Mouse (Mus musculus): ENCODE measurements around the gene Slc7a5.

Gene Slc7a5

DNA sequence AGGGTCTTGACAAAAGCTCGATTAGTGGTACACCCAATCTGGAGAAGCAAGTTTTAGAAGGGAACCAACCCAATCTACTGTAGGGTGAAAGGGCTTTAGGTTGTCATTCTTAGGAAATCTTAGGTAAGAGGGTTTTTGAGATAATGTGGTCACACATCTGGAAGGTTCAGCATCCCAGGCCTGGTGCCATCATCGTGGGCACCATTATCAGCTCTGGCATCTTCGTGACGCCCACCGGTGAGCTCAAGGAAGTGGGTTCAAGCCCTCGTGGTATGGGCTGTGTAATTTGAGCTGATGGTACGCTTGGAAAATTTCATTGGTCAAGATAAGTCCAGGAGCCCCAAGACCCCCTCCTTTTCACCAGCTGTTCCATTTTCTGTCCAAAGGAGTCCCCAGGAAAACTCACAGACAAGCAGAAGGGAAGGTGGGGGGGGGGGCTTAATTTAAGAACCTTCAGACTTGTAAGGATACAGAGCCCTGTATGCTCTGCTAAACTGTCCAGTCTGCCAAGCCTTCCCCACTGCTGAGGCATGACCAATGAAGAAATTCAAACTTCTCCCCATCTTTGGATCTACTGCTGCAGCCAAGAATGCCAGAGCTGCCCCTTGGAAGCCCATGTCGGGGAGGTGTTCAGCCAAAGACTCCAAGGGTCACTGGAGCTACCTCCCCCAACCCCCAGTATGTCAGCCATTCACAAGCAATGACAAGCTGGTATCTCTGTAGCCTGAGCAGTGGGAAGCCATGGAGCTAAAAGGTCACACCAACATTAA is 1.1 kb upstream of the Slc7a5 start:
- peak; percentile 62 for DNase-seq (ENCODE audit: low read depth, low spot score)

GRCm38 (mm10) chr8:121906542-121907512 is 667 bp downstream of the Slc7a5 start:
- peak; percentile 78 for DNase-seq (ENCODE audit: low read depth, low spot score)

DNA sequence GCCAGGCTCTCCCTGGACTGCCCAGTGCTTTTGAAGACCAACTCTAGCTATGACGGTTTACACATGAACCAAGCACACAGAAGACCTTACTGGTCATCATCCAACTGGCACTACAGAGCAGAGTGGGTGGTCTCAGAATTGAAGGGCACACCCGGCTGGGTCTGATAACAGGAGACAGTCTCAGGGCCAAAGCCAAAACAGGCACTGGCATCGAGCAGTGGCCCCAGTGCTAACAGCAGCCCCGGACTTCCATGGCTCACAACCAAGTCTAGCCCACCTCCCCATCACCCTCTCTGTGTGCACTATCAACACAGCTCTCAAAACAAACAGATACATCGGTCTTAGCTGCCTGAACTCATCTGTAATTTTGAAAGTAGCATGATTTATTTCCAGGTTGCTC is 1.6 kb downstream of the Slc7a5 start:
- DNase-seq (ENCODE audit: low read depth, low spot score): no peak

DNA sequence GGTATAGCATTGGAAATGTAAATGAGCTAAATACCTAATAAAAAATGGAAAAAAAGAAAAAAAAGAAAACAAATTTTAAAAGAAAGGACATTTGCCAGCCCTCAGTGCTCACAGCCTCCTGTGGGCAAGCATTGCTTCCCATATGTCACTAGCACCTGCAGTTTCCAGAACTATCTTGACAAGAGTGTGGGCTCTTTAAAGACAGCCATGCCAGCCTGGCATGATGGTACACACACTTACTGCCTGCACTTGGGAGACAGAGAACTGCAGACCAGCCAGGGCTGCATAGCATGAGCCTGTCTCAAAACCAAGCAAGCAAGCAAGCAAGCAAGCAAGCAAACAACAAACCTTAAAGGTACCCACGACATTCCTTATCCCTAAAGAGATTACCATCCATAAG is 2.1 kb downstream of the Slc7a5 start:
- DNase-seq (ENCODE audit: low read depth, low spot score): no peak

GRCm38 (mm10) chr8:121904999-121905398 is 2.5 kb downstream of the Slc7a5 start:
- no peak for DNase-seq (ENCODE audit: low read depth, low spot score)

DNA sequence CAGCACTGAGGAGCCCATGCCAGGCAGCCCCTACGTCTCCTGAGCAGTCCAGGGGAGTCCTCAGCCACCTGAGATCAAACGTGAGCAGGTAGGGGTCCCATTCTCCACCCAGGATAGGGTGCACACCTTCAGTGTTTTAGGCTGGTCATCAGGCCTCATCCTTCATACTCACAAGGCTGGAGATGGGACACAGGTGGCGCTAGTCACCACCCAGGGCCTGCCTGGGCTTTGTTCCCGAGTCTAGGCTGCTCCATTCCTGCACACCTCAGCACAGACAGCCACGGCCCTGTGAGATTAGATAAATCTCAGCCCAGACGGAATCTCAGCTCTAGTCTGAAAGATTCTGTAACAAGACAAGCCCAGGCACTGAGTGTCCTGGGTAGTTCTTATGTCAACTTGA is 3.5 kb downstream of the Slc7a5 start:
- DNase-seq (ENCODE audit: low read depth, low spot score): no peak

- no peak for DNase-seq (ENCODE audit: low read depth, low spot score)
Observed at GRCm38 (mm10) chr8:121901498-121902236, 5.8 kb downstream of the Slc7a5 start.

DNA sequence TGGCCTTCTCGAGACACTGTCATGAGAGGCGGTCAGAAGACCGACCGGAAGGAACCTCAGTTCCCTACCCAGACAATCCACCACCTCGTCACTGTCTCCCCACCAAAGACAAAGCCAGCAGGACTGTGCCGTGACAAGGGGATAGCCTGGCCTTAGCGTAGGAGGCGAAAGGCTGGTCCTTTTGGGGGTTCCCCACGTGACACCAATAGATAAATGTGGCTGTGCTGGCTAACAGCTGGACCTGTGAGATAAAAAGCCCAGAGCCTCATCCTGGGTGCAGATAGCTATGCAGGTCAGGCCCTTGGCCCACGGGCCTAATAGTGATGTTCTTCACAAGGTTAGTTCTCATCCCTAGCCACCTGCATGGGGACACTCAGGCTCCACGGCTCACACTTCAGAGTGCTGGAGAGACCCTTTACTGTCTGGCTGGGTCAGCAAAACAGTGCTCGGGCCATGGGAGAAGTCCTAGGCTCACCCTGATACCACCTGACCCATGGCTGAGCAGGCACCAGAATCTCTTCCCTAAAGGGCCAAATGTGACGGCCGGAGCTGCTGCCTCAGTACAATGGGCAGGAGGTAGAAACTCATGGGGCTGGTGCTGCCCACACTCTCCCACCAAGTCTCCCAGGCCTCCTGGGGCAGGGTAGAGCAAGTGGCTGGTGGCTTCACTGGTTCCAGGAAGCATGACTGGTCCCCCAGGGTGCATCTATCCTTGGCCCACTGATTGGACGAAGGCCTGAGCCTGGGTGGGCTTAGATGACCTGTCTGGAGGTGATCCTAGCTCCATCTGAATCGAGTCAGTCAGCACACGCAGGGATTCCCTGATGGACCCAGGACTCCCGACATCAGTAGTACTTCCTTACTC is 8.1 kb downstream of the Slc7a5 start:
- no peak for DNase-seq (ENCODE audit: low read depth, low spot score)

DNA sequence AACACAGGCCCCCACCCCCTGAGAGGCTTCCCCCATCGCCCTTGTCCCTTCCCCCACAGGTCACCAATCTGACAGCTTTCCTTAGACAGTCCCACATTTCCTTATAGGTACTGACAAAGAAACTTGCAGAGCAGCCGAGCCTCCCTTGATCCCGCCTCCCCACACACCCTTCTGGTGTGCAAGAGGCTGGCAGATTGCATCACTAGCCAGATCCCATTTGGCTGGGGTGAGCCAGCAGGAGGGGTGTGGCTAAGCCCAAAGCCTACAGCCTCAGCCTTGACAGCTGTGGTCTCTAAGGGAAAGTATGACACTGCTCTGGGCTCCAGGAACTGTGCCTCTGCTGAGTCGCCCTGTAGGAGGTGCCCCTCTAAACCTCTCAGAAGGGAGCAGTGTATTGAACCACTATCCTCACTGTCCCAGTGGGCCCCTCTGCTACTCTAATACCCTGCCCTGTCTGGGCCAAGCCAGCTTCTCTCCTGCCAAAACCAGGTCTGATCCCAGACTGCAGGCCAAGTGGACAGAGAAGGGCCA is 9.0 kb downstream of the Slc7a5 start:
- DNase-seq (ENCODE audit: low read depth, low spot score): peak; percentile 65

GRCm38 (mm10) chr8:121897871-121898381 is 9.6 kb downstream of the Slc7a5 start:
- DNase-seq (ENCODE audit: low read depth, low spot score): no peak

DNA sequence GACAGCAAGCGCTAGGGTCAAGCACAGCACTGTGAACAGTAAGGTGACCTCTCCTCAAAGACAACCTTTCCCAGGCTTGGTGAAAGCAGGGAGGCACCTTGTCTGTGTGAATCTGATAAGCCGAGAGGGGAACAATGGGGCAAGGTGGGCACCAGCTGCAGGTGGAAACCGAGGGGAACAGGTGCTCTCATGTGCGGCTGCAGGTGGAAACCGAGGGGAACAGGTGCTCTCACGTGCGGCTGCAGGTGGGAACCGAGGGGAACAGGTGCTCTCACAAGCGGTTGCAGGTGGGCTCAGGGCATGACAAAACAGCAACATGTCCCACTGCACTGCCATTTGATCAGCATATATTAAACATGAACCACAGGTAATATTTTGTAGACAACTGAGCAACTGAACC is 10.3 kb downstream of the Slc7a5 start:
- no peak for DNase-seq (ENCODE audit: low read depth, low spot score)

DNA sequence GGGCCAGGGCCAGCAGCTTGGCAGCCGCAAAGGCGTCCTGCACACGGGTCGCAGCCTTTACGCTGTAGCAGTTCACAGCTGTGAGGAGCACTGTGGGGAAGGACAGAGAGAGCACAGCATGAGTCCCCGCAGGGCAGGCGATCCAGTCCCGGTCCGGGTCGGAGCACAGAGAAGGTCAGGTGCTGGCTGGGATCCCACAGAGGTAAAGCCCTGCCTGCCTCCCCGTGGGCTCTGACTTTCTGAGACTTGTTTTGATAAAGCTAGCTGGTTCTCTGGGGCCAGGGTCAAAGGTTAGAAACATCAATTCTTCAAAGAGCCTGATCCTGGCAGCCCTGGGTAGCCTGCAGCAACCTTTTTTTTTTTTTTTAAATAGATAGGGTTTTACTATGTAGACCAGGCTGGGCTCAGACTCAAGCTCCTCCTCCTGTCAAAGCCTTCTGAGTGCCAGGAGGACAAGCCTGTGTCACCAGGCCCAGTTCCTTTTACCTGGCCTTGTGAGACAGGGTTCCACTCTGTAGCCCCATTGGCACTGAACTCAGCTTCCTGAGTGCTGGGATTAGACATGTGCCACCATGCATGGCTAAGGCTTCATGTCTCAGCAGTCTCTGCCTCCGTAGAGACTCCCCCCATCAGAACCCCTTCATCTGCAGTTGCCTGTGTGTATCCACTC is 10.9 kb downstream of the Slc7a5 start:
- DNase-seq (ENCODE audit: low read depth, low spot score): no peak

DNA sequence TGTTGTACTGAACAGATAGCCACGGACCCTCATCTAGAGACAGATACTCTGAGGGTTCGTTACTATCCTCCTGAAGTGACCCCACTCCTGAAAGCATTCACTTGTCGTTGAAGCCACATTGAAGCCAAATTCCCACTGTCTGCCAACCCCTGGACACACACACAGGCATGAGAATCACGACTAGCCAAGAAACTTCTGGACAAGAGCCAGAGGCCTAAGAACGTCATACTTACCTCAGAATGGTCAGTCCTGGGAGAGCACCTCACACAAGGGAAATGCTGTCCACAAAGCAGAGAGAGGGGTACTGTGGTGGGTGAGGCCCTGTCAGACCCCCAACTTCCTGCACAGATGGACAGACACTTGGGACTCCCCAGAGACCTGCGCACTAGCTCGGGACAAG is 11.6 kb downstream of the Slc7a5 start:
- DNase-seq (ENCODE audit: low read depth, low spot score): no peak

DNA sequence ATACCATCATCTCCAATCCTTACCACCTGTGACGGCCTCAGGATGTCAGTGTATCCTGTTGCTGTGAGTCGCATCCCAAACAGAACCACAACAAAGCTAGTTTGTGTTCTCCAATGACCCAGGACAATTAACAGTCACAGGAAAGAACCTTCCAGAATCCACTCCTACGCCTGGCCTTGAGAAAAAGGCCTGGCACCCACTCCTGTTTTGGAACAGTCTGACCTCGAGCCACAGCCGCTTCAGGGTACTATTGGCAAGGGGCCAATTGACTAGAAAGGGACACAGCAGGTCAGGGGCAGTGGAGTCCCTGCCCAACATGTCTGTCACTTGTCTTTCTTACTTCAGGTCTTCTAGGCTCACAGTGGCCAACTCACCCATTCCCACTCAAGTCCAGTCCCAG is 14.6 kb downstream of the Slc7a5 start:
- DNase-seq (ENCODE audit: low read depth, low spot score): no peak

DNA sequence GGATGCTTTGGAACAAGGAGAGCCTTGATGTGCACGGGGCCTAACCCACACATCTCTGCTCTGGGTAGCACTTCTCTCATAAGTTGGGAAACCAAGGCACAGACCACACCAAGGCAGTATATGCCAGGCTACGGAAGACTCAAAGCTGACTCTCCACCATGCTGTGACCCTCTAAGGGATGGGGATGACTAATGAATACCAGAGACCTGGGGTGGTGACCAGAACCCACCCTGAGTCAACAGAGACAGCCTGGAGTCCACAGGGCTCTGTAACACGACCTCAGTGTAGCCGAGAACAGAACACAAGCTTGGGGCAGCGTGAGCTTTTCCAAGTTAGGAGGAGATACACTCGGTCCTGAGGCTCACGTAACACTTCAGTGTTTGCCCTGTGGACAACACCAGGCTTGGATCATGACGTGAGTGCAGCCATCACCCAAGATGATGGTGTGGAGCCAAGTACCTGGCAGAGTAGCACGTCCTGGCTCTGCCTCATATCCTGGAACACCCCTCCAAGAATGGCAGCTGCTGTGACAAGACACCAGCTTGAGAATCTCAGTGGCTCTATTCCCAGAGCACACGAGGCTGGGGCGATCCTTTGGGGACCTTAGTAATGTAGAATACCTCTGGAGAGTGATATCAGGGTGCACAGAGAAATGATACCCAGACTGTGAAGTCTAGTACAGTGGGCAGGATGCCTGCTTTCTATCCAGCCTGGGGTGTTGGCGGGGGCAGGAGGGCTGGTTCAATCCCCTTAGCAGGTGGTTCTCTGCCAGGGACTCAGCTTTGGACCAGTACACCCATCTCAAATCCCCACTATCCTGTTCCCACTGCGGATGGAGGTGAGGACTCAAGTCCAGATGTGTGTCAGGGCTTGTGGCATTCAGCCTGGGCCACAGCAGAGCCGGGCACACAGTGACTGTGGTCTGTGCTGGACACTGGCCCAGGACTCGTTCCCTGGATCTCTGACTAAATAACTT is 17.4 kb downstream of the Slc7a5 start:
- DNase-seq (ENCODE audit: low read depth, low spot score): no peak

DNA sequence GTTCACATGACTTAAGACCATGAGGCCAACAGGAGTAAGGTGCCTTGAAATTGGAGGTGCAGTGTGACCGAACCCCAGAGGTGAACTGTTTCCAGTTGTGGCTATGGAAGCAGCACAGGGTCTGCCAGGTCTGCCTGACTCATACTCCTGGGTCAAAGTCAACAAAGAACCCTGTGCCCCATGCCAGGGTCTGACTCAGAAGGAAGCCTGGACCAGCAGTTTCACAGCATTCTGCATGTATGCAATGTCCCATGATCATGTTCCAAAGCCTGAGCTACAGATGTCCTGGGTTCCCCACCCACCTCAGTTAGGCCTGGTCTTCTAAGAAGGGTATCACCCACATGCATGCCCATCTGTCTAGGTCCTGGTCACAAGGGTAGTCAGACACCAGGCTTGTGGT is 18.2 kb downstream of the Slc7a5 start:
- no peak for DNase-seq (ENCODE audit: low read depth, low spot score)

- no peak for DNase-seq (ENCODE audit: low read depth, low spot score)
Observed at GRCm38 (mm10) chr8:121887547-121887946, 19.9 kb downstream of the Slc7a5 start.

DNA sequence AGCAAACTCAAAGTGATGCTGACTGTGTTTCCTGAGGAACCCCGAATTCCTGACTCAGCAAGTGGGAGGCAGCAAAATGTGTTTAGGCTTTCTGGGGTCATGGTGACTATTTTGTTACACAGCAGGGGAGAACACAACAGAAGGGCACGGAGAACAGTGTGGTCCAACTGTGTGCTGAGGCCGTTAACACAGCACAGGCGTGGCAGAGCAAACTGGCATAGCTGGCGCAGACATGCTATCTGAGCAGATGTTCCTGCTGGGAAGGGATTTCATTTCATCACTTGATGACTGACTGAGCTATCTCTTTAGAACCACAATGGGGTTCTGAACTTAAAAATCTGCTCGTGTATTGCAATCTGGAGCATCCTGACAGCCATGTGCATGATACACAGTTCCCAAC is 22.1 kb downstream of the Slc7a5 start:
- DNase-seq (ENCODE audit: low read depth, low spot score): no peak

- no peak for DNase-seq (ENCODE audit: low read depth, low spot score)
Observed at GRCm38 (mm10) chr8:121885001-121885400, 22.5 kb downstream of the Slc7a5 start.

Data from CD4-positive helper T cell, adult 2 months (primary cell).